Mouse (Mus musculus): Measurements from ENCODE around the gene Lad1.

GRCm38 (mm10) chr1:135771573-135771970 lies 46.8 kb upstream of the Lad1 start:
- TF ChIP-seq CTCF (IDR thresholded peaks at IDR 0.05; ENCODE audit: low read depth): no peak
- TF ChIP-seq EP300 (optimal IDR thresholded peaks at IDR 0.05): no peak
